Mouse (Mus musculus) small intestine, adult 2 months (tissue): Measurements from ENCODE around the gene Btbd2.

Source experiments
- CTCF ChIP-seq: fragments of 200-500 bp; IDR thresholded peaks from 2 replicates; pipeline ENCODE4 v1.5.1; 2012; ENCODE audit warnings: low read depth, mild to moderate bottlenecking, control low read depth, inconsistent platforms, low read length, moderate library complexity, mixed read lengths; ENCODE audit not compliant: insufficient replicate concordance, insufficient read length; ENCODE audit errors: extremely low read depth
- POLR2A ChIP-seq: fragments of 200-500 bp; IDR thresholded peaks from 2 replicates; pipeline ENCODE4 v1.6.1; 2012; ENCODE audit warnings: low read depth, mild to moderate bottlenecking, control low read depth, inconsistent platforms, low read length, moderate library complexity

DNA sequence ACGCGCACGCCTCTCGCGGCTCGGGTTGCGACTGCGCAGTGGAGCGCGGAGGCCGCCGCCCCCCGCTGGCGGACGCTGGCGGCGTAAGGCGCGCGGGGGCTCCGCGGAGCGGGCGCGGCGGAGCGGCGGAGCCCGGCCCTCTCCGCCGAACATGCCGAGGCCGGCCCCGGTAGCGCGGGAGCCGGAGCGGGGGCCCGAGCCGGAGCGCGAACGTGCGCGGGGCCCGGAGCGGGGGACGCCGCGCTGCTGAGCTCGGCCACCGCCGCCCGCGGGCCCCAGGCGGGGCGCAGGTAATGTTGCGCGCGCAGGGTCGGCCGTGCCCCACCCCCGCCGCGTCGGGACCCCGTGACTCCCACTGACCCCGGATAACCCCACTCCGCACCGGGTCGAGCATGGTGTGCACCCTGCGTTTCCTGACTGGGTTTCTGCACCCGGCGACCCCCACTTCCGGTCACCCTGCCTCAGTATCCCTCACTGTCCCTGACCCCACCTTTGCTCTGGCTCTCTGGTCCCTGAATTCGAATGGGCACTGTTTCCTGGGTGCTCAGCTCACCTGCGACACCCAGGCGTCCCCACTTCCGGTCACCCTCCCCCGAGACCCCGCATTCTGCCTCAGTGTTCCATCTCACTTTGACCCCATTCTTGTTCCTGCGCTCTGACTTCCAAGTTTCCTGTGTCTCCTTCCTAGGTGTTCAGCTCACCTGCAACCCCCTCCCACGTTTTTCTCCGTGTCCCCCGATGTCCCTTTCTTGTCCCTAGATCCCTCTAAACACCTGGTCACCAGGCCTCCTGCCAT lies 34.0 kb downstream of the Btbd2 start, which contains the start of gene Csnk1g2:
- TF ChIP-seq CTCF (0 out of 2 replicates have a peak, but pooled peaks have one; percentile 0), POLR2A (no peak; the same call in none of the 2 replicates)
